Mouse (Mus musculus): ENCODE results near the gene Plekhj1. TPM values are rescaled to one million over a fixed set of nuclear protein-coding genes. Genes with fewer than 3 reads are reported as not detected.

Gene Plekhj1
- polyA plus RNA-seq (2014; fragmentation: Illumina TruSeq; extraction: RNeasy Lipid Tissue Mini Kit (QIAGEN cat#74804)): 2.9 TPM

GRCm38 (mm10) chr10:80798150-80799006 lies at the start of gene Plekhj1, which contains the start of gene Sf3a2:
Gene Plekhj1, minus strand, starts transcription at chr10:80798626.
Gene Sf3a2, plus strand, starts transcription at chr10:80798198.

GRCm38 (mm10) chr10:80843931-80844547 lies 45.6 kb upstream of the Plekhj1 start, which contains the start of gene Lingo3:
Gene Lingo3, minus strand, starts transcription at chr10:80844039.

GRCm38 (mm10) chr10:80826151-80827062 lies 28.0 kb upstream of the Plekhj1 start, which contains the start of gene Oaz1:
Gene Oaz1, plus strand, starts transcription at chr10:80826656.

GRCm38 (mm10) chr10:80813366-80813765 lies 14.9 kb upstream of the Plekhj1 start, which contains the start of gene Jsrp1:
Gene Jsrp1, minus strand, starts transcription at chr10:80813498.

GRCm38 (mm10) chr10:80804916-80805315 lies 6.5 kb upstream of the Plekhj1 start, which contains the start of gene Amh:
Gene Amh, plus strand, starts transcription at chr10:80805243.

GRCm38 (mm10) chr10:80754594-80755290 lies 43.7 kb downstream of the Plekhj1 start, which contains the start of gene Dot1l:
Gene Dot1l, plus strand, starts transcription at chr10:80755206.

Other genes with a start within 250 kb of the Plekhj1 start
- 0.77 TPM for gene Rexo1, start 237.1 kb downstream of the Plekhj1 start, polyA plus RNA-seq (2014; fragmentation: Illumina TruSeq; extraction: RNeasy Lipid Tissue Mini Kit (QIAGEN cat#74804))
- 3.8 TPM for gene Klf16, start 221.3 kb downstream of the Plekhj1 start, polyA plus RNA-seq (2014; fragmentation: Illumina TruSeq; extraction: RNeasy Lipid Tissue Mini Kit (QIAGEN cat#74804))
- gene Abhd17a, start 208.3 kb downstream of the Plekhj1 start, polyA plus RNA-seq (2014; fragmentation: Illumina TruSeq; extraction: RNeasy Lipid Tissue Mini Kit (QIAGEN cat#74804)): not detected
- gene Scamp4, start 195.8 kb downstream of the Plekhj1 start, polyA plus RNA-seq (2014; fragmentation: Illumina TruSeq; extraction: RNeasy Lipid Tissue Mini Kit (QIAGEN cat#74804)): not detected
- not detected for gene Adat3, start 195.7 kb downstream of the Plekhj1 start, polyA plus RNA-seq (2014; fragmentation: Illumina TruSeq; extraction: RNeasy Lipid Tissue Mini Kit (QIAGEN cat#74804))
- not detected for gene Gm49322, start 192.6 kb downstream of the Plekhj1 start, polyA plus RNA-seq (2014; fragmentation: Illumina TruSeq; extraction: RNeasy Lipid Tissue Mini Kit (QIAGEN cat#74804))
- 0.77 TPM for gene Csnk1g2, start 175.8 kb downstream of the Plekhj1 start, polyA plus RNA-seq (2014; fragmentation: Illumina TruSeq; extraction: RNeasy Lipid Tissue Mini Kit (QIAGEN cat#74804))
- 0.51 TPM for gene Btbd2, start 141.6 kb downstream of the Plekhj1 start, polyA plus RNA-seq (2014; fragmentation: Illumina TruSeq; extraction: RNeasy Lipid Tissue Mini Kit (QIAGEN cat#74804))
- gene Mknk2, start 120.5 kb downstream of the Plekhj1 start, polyA plus RNA-seq (2014; fragmentation: Illumina TruSeq; extraction: RNeasy Lipid Tissue Mini Kit (QIAGEN cat#74804)): 1.5 TPM
- gene Mob3a, start 96.6 kb downstream of the Plekhj1 start, polyA plus RNA-seq (2014; fragmentation: Illumina TruSeq; extraction: RNeasy Lipid Tissue Mini Kit (QIAGEN cat#74804)): 3.1 TPM
- gene Izumo4, start 96.4 kb downstream of the Plekhj1 start, polyA plus RNA-seq (2014; fragmentation: Illumina TruSeq; extraction: RNeasy Lipid Tissue Mini Kit (QIAGEN cat#74804)): 0.46 TPM
- 8.9 TPM for gene Ap3d1, start 56.4 kb downstream of the Plekhj1 start, polyA plus RNA-seq (2014; fragmentation: Illumina TruSeq; extraction: RNeasy Lipid Tissue Mini Kit (QIAGEN cat#74804))
- 3.4 TPM for gene Dot1l, start 43.4 kb downstream of the Plekhj1 start, polyA plus RNA-seq (2014; fragmentation: Illumina TruSeq; extraction: RNeasy Lipid Tissue Mini Kit (QIAGEN cat#74804))
- gene Sf3a2, start 428 bp downstream of the Plekhj1 start, polyA plus RNA-seq (2014; fragmentation: Illumina TruSeq; extraction: RNeasy Lipid Tissue Mini Kit (QIAGEN cat#74804)): 6.4 TPM
- gene Amh, start 6.6 kb upstream of the Plekhj1 start, polyA plus RNA-seq (2014; fragmentation: Illumina TruSeq; extraction: RNeasy Lipid Tissue Mini Kit (QIAGEN cat#74804)): not detected
- gene Jsrp1, start 14.9 kb upstream of the Plekhj1 start, polyA plus RNA-seq (2014; fragmentation: Illumina TruSeq; extraction: RNeasy Lipid Tissue Mini Kit (QIAGEN cat#74804)): not detected
- gene Oaz1, start 28.0 kb upstream of the Plekhj1 start, polyA plus RNA-seq (2014; fragmentation: Illumina TruSeq; extraction: RNeasy Lipid Tissue Mini Kit (QIAGEN cat#74804)): 134 TPM
- gene Lingo3, start 45.4 kb upstream of the Plekhj1 start, polyA plus RNA-seq (2014; fragmentation: Illumina TruSeq; extraction: RNeasy Lipid Tissue Mini Kit (QIAGEN cat#74804)): not detected
- gene Lsm7, start 56.6 kb upstream of the Plekhj1 start, polyA plus RNA-seq (2014; fragmentation: Illumina TruSeq; extraction: RNeasy Lipid Tissue Mini Kit (QIAGEN cat#74804)): 3.4 TPM
- gene Sppl2b, start 56.6 kb upstream of the Plekhj1 start, polyA plus RNA-seq (2014; fragmentation: Illumina TruSeq; extraction: RNeasy Lipid Tissue Mini Kit (QIAGEN cat#74804)): not detected
- not detected for gene Tmprss9, start 73.2 kb upstream of the Plekhj1 start, polyA plus RNA-seq (2014; fragmentation: Illumina TruSeq; extraction: RNeasy Lipid Tissue Mini Kit (QIAGEN cat#74804))
- not detected for gene Timm13, start 102.3 kb upstream of the Plekhj1 start, polyA plus RNA-seq (2014; fragmentation: Illumina TruSeq; extraction: RNeasy Lipid Tissue Mini Kit (QIAGEN cat#74804))
- gene Lmnb2, start 119.6 kb upstream of the Plekhj1 start, polyA plus RNA-seq (2014; fragmentation: Illumina TruSeq; extraction: RNeasy Lipid Tissue Mini Kit (QIAGEN cat#74804)): 0.51 TPM
- gene Gadd45b, start 131.4 kb upstream of the Plekhj1 start, polyA plus RNA-seq (2014; fragmentation: Illumina TruSeq; extraction: RNeasy Lipid Tissue Mini Kit (QIAGEN cat#74804)): 8.4 TPM
- 6.8 TPM for gene Gng7, start 216.3 kb upstream of the Plekhj1 start, polyA plus RNA-seq (2014; fragmentation: Illumina TruSeq; extraction: RNeasy Lipid Tissue Mini Kit (QIAGEN cat#74804))
- gene Diras1, start 227.0 kb upstream of the Plekhj1 start, polyA plus RNA-seq (2014; fragmentation: Illumina TruSeq; extraction: RNeasy Lipid Tissue Mini Kit (QIAGEN cat#74804)): not detected
- 0.29 TPM for gene Slc39a3, start 238.8 kb upstream of the Plekhj1 start, polyA plus RNA-seq (2014; fragmentation: Illumina TruSeq; extraction: RNeasy Lipid Tissue Mini Kit (QIAGEN cat#74804))